Mouse (Mus musculus): ENCODE measurements around the gene Racgap1. TPM values are rescaled to one million over a fixed set of nuclear protein-coding genes. Genes with fewer than 3 reads are reported as not detected.

Gene Racgap1
- 2.4 and 2.6 TPM in 2 replicates for polyA plus RNA-seq (2012; rRNA removed)

- H3K27ac ChIP-seq (ENCODE audit: insufficient read depth, low read depth, low read length) = no peak within 1 kb of the TSS
- H3K36me3 ChIP-seq (ENCODE audit: control insufficient read depth, insufficient read depth, low read length) = no peaks in the 10 kb centered on the region
- peak; percentile 99 for DNase-seq
- TF ChIP-seq CTCF (conservative IDR thresholded peaks at IDR 0.05; ENCODE audit: insufficient read depth, insufficient read length, low read depth, low read length) (no peak), POLR2A (IDR thresholded peaks at IDR 0.05; ENCODE audit: low read depth, low read length) (no peak)
- no peaks in the 10 kb centered on the region for H3K27me3 ChIP-seq (replicated peaks; ENCODE audit: control insufficient read depth, insufficient read depth, low read length)
- WGBS = under 1% methylated on average over 65 of the region's 68 CpGs
- peak within 1 kb of the TSS; percentile 74 for H3K4me3 ChIP-seq (ENCODE audit: insufficient read depth, low read depth, low read length)
- H3K4me1 ChIP-seq (ENCODE audit: control insufficient read depth, insufficient read depth, low read length) = no peaks in the 10 kb centered on the region
Measured at GRCm38 (mm10) chr15:99651163-99651872, at the start of gene Racgap1. Racgap1 (minus strand) TSS chr15:99651656.

GRCm38 (mm10) chr15:99700219-99701106, 49.0 kb upstream of the Racgap1 start:
- no peaks in the 10 kb centered on the region for H3K36me3 ChIP-seq (ENCODE audit: control insufficient read depth, insufficient read depth, low read length)
- WGBS = 73% methylated on average over 18 of the region's 18 CpGs
- no peaks in the 10 kb centered on the region for H3K27me3 ChIP-seq (replicated peaks; ENCODE audit: control insufficient read depth, insufficient read depth, low read length)
- peak; percentile 47 for DNase-seq
- H3K27ac ChIP-seq (ENCODE audit: insufficient read depth, low read depth, low read length) = no peak overlapping the region
- no peak for TF ChIP-seq CTCF (conservative IDR thresholded peaks at IDR 0.05; ENCODE audit: insufficient read depth, insufficient read length, low read depth, low read length)
- TF ChIP-seq POLR2A (IDR thresholded peaks at IDR 0.05; ENCODE audit: low read depth, low read length) = no peak
- peaks cover 29% of the 10 kb centered on the region for H3K4me1 ChIP-seq (ENCODE audit: control insufficient read depth, insufficient read depth, low read length)
- no peak overlapping the region for H3K4me3 ChIP-seq (ENCODE audit: insufficient read depth, low read depth, low read length)

GRCm38 (mm10) chr15:99699715-99700114, 48.3 kb upstream of the Racgap1 start:
- no peak for DNase-seq

GRCm38 (mm10) chr15:99698533-99699085, 47.2 kb upstream of the Racgap1 start:
- DNase-seq = no peak
- 33% methylated on average over 20 of the region's 20 CpGs for WGBS
- no peaks in the 10 kb centered on the region for H3K36me3 ChIP-seq (ENCODE audit: control insufficient read depth, insufficient read depth, low read length)
- H3K4me1 ChIP-seq (ENCODE audit: control insufficient read depth, insufficient read depth, low read length) = peaks cover 18% of the 10 kb centered on the region
- TF ChIP-seq CTCF (conservative IDR thresholded peaks at IDR 0.05; ENCODE audit: insufficient read depth, insufficient read length, low read depth, low read length) (no peak), POLR2A (IDR thresholded peaks at IDR 0.05; ENCODE audit: low read depth, low read length) (no peak)
- no peak overlapping the region for H3K27ac ChIP-seq (ENCODE audit: insufficient read depth, low read depth, low read length)
- no peaks in the 10 kb centered on the region for H3K27me3 ChIP-seq (replicated peaks; ENCODE audit: control insufficient read depth, insufficient read depth, low read length)
- no peak overlapping the region for H3K4me3 ChIP-seq (ENCODE audit: insufficient read depth, low read depth, low read length)

More at GRCm38 (mm10) chr15:99699715-99700114, 48.3 kb upstream of the Racgap1 start:
- Histone ChIP-seq H3K36me3 (ENCODE audit: control insufficient read depth, insufficient read depth, low read length) (no peaks in the 10 kb centered on the region), H3K27me3 (replicated peaks; ENCODE audit: control insufficient read depth, insufficient read depth, low read length) (no peaks in the 10 kb centered on the region), H3K27ac (ENCODE audit: insufficient read depth, low read depth, low read length) (no peak overlapping the region), H3K4me1 (ENCODE audit: control insufficient read depth, insufficient read depth, low read length) (peaks cover 25% of the 10 kb centered on the region), H3K4me3 (ENCODE audit: insufficient read depth, low read depth, low read length) (no peak overlapping the region)
- TF ChIP-seq POLR2A (IDR thresholded peaks at IDR 0.05; ENCODE audit: low read depth, low read length) = no peak
- 70% methylated on average over 10 of the region's 10 CpGs for WGBS

- TF ChIP-seq CTCF (conservative IDR thresholded peaks at IDR 0.05; ENCODE audit: insufficient read depth, insufficient read length, low read depth, low read length) (no peak), POLR2A (IDR thresholded peaks at IDR 0.05; ENCODE audit: low read depth, low read length) (no peak)
- Histone ChIP-seq H3K27me3 (replicated peaks; ENCODE audit: control insufficient read depth, insufficient read depth, low read length) (no peaks in the 10 kb centered on the region), H3K4me1 (ENCODE audit: control insufficient read depth, insufficient read depth, low read length) (peaks cover 8% of the 10 kb centered on the region; the same call in 1 of the 2 replicates), H3K36me3 (ENCODE audit: control insufficient read depth, insufficient read depth, low read length) (no peaks in the 10 kb centered on the region), H3K27ac (ENCODE audit: insufficient read depth, low read depth, low read length) (no peak overlapping the region), H3K4me3 (ENCODE audit: insufficient read depth, low read depth, low read length) (no peak overlapping the region)
- 20% methylated on average over 2 of the region's 2 CpGs for WGBS
- DNase-seq = no peak
Measured at GRCm38 (mm10) chr15:99697309-99697708, 45.9 kb upstream of the Racgap1 start.

GRCm38 (mm10) chr15:99691976-99692375, 40.5 kb upstream of the Racgap1 start:
- H3K36me3 ChIP-seq (ENCODE audit: control insufficient read depth, insufficient read depth, low read length) = no peaks in the 10 kb centered on the region
- H3K27ac ChIP-seq (ENCODE audit: insufficient read depth, low read depth, low read length) = no peak overlapping the region
- 61% methylated on average over 9 of the region's 9 CpGs for WGBS
- no peak for DNase-seq
- H3K4me3 ChIP-seq (ENCODE audit: insufficient read depth, low read depth, low read length) = no peak overlapping the region
- H3K27me3 ChIP-seq (replicated peaks; ENCODE audit: control insufficient read depth, insufficient read depth, low read length) = no peaks in the 10 kb centered on the region
- TF ChIP-seq POLR2A (IDR thresholded peaks at IDR 0.05; ENCODE audit: low read depth, low read length) (no peak), CTCF (conservative IDR thresholded peaks at IDR 0.05; ENCODE audit: insufficient read depth, insufficient read length, low read depth, low read length) (no peak)
- no peaks in the 10 kb centered on the region for H3K4me1 ChIP-seq (ENCODE audit: control insufficient read depth, insufficient read depth, low read length)

- no peak for DNase-seq
- WGBS = 42% methylated on average over 4 of the region's 4 CpGs
Measured at GRCm38 (mm10) chr15:99690924-99691323, 39.5 kb upstream of the Racgap1 start.

More at GRCm38 (mm10) chr15:99690924-99691323, 39.5 kb upstream of the Racgap1 start:
- Histone ChIP-seq H3K4me3 (ENCODE audit: insufficient read depth, low read depth, low read length) (no peak overlapping the region), H3K36me3 (ENCODE audit: control insufficient read depth, insufficient read depth, low read length) (no peaks in the 10 kb centered on the region), H3K4me1 (ENCODE audit: control insufficient read depth, insufficient read depth, low read length) (no peaks in the 10 kb centered on the region), H3K27me3 (replicated peaks; ENCODE audit: control insufficient read depth, insufficient read depth, low read length) (no peaks in the 10 kb centered on the region), H3K27ac (ENCODE audit: insufficient read depth, low read depth, low read length) (no peak overlapping the region)
- TF ChIP-seq POLR2A (IDR thresholded peaks at IDR 0.05; ENCODE audit: low read depth, low read length) = no peak
- TF ChIP-seq CTCF (conservative IDR thresholded peaks at IDR 0.05; ENCODE audit: insufficient read depth, insufficient read length, low read depth, low read length) = no peak
